Mouse (Mus musculus): ENCODE data around the gene Rbfox2. TPM values are rescaled to one million over a fixed set of nuclear protein-coding genes. Genes with fewer than 3 reads are reported as not detected.
"Not testable (repeated sequence)": the region's sequence is repeated elsewhere in the genome, so short reads cannot be mapped to it uniquely, and the experiment has no call there.

Rbfox2 gene
- polyA plus RNA-seq, 1 experiment, result 253 TPM

DNA sequence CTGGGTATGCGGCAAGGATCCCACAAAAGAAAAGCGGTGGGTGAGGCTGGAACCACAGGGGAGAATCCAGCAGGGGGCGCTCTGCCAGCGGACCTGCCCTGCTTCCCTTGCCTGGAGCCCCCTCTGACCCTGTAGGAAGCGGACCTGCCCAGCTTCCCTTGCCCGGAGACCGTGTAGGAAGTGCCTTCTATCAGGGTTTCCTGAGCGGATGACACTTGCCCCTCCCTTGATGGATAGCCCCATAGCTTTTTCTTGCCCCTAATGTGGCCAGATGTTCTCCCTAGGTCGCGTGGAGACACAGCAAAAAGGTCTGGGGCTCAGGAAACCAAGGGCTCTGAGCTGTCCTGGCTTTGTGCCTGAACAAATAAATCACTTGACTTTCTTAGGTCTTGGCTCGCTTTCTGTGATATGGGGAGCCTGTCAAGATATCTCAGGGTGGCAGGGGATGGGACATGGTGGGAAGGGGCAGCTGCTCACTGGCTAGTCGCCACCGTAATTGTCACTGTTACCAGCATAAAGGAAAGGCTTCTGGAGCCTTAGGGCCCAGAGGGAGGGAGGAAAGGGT lies 36.8 kb upstream of the Rbfox2 start:
- TF ChIP-seq POLR2A (IDR thresholded peaks at IDR 0.05; ENCODE audit: low read depth, low read length) (no peak), CTCF (IDR thresholded peaks at IDR 0.05; ENCODE audit: borderline replicate concordance, insufficient read depth, low read length) (peak; percentile 70)
- Histone ChIP-seq H3K4me3 (ENCODE audit: insufficient read depth, low read length) (no peak overlapping the region), H3K27ac (ENCODE audit: insufficient read depth, low read length) (no peak overlapping the region)

GRCm38 (mm10) chr15:77342962-77343526 lies 36.2 kb upstream of the Rbfox2 start:
- TF ChIP-seq CTCF (IDR thresholded peaks at IDR 0.05; ENCODE audit: borderline replicate concordance, insufficient read depth, low read length), result no peak
- no peak for TF ChIP-seq POLR2A (IDR thresholded peaks at IDR 0.05; ENCODE audit: low read depth, low read length)

More for the DNA sequence above, 36.8 kb upstream of the Rbfox2 start:
- peaks cover 8% of the 10 kb centered on the region; the same call in 1 of the 2 replicates for H3K4me1 ChIP-seq (ENCODE audit: control insufficient read depth, insufficient read depth, low read length)

DNA sequence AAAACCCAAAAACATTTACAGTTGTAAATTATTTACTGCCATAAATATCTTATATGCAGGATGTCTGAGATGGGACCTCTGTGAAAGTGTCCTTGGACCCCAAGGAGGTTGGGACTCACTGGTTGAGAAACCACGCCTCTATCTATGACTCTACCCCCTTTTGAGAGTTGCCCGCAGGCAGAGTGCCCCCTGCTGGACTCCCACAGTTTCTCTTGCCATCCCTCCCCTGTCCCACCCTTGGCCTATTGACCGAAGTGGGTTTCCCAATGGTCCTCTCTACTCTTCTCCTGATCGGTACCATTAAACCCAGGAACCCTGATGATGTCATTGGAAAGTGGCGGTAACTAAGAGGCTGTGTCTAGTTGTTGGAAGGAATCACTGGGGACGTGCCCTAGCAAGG lies 35.2 kb upstream of the Rbfox2 start:
- TF ChIP-seq CTCF (IDR thresholded peaks at IDR 0.05; ENCODE audit: borderline replicate concordance, insufficient read depth, low read length) (no peak), POLR2A (IDR thresholded peaks at IDR 0.05; ENCODE audit: low read depth, low read length) (no peak)

More at GRCm38 (mm10) chr15:77342962-77343526, 36.2 kb upstream of the Rbfox2 start:
- Histone ChIP-seq H3K4me3 (ENCODE audit: insufficient read depth, low read length) (no peak overlapping the region), H3K4me1 (ENCODE audit: control insufficient read depth, insufficient read depth, low read length) (peaks cover 8% of the 10 kb centered on the region; the same call in 1 of the 2 replicates), H3K27ac (ENCODE audit: insufficient read depth, low read length) (no peak overlapping the region)

GRCm38 (mm10) chr15:77340581-77340980 lies 33.8 kb upstream of the Rbfox2 start:
- peaks cover 10% of the 10 kb centered on the region; the same call in 1 of the 2 replicates for H3K4me1 ChIP-seq (ENCODE audit: control insufficient read depth, insufficient read depth, low read length)
- H3K4me3 ChIP-seq (ENCODE audit: insufficient read depth, low read length), result no peak overlapping the region
- TF ChIP-seq CTCF (IDR thresholded peaks at IDR 0.05; ENCODE audit: borderline replicate concordance, insufficient read depth, low read length) (no peak), POLR2A (IDR thresholded peaks at IDR 0.05; ENCODE audit: low read depth, low read length) (no peak)
- no peak overlapping the region for H3K27ac ChIP-seq (ENCODE audit: insufficient read depth, low read length)

More for the DNA sequence above, 35.2 kb upstream of the Rbfox2 start:
- Histone ChIP-seq H3K4me3 (ENCODE audit: insufficient read depth, low read length) (no peak overlapping the region), H3K4me1 (ENCODE audit: control insufficient read depth, insufficient read depth, low read length) (peaks cover 8% of the 10 kb centered on the region; the same call in 1 of the 2 replicates), H3K27ac (ENCODE audit: insufficient read depth, low read length) (no peak overlapping the region)

GRCm38 (mm10) chr15:77338924-77339429 lies 32.2 kb upstream of the Rbfox2 start:
- TF ChIP-seq CTCF (IDR thresholded peaks at IDR 0.05; ENCODE audit: borderline replicate concordance, insufficient read depth, low read length) (no peak), POLR2A (IDR thresholded peaks at IDR 0.05; ENCODE audit: low read depth, low read length) (no peak)
- Histone ChIP-seq H3K27ac (ENCODE audit: insufficient read depth, low read length) (no peak overlapping the region), H3K4me3 (ENCODE audit: insufficient read depth, low read length) (no peak overlapping the region), H3K4me1 (ENCODE audit: control insufficient read depth, insufficient read depth, low read length) (peaks cover 10% of the 10 kb centered on the region; the same call in 1 of the 2 replicates)

GRCm38 (mm10) chr15:77338451-77338850 lies 31.6 kb upstream of the Rbfox2 start:
- H3K4me3 ChIP-seq (ENCODE audit: insufficient read depth, low read length), result no peak overlapping the region
- peaks cover 9% of the 10 kb centered on the region; the same call in 1 of the 2 replicates for H3K4me1 ChIP-seq (ENCODE audit: control insufficient read depth, insufficient read depth, low read length)
- TF ChIP-seq POLR2A (IDR thresholded peaks at IDR 0.05; ENCODE audit: low read depth, low read length) (no peak), CTCF (IDR thresholded peaks at IDR 0.05; ENCODE audit: borderline replicate concordance, insufficient read depth, low read length) (no peak)
- no peak overlapping the region for H3K27ac ChIP-seq (ENCODE audit: insufficient read depth, low read length)

GRCm38 (mm10) chr15:77337926-77338325 lies 31.1 kb upstream of the Rbfox2 start:
- no peak for TF ChIP-seq POLR2A (IDR thresholded peaks at IDR 0.05; ENCODE audit: low read depth, low read length)
- TF ChIP-seq CTCF (IDR thresholded peaks at IDR 0.05; ENCODE audit: borderline replicate concordance, insufficient read depth, low read length), result no peak
- no peak overlapping the region for H3K27ac ChIP-seq (ENCODE audit: insufficient read depth, low read length)
- H3K4me3 ChIP-seq (ENCODE audit: insufficient read depth, low read length), result no peak overlapping the region
- peaks cover 5% of the 10 kb centered on the region; the same call in 1 of the 2 replicates for H3K4me1 ChIP-seq (ENCODE audit: control insufficient read depth, insufficient read depth, low read length)

GRCm38 (mm10) chr15:77336968-77337341 lies 30.2 kb upstream of the Rbfox2 start:
- Histone ChIP-seq H3K4me3 (ENCODE audit: insufficient read depth, low read length) (no peak overlapping the region), H3K4me1 (ENCODE audit: control insufficient read depth, insufficient read depth, low read length) (0 out of 2 replicates have a peak, but pooled peaks cover 3% of the 10 kb centered on the region), H3K27ac (ENCODE audit: insufficient read depth, low read length) (peak overlapping the region; percentile 88)
- TF ChIP-seq POLR2A (IDR thresholded peaks at IDR 0.05; ENCODE audit: low read depth, low read length) (no peak; the same call in 1 of the 2 replicates), CTCF (IDR thresholded peaks at IDR 0.05; ENCODE audit: borderline replicate concordance, insufficient read depth, low read length) (no peak)

DNA sequence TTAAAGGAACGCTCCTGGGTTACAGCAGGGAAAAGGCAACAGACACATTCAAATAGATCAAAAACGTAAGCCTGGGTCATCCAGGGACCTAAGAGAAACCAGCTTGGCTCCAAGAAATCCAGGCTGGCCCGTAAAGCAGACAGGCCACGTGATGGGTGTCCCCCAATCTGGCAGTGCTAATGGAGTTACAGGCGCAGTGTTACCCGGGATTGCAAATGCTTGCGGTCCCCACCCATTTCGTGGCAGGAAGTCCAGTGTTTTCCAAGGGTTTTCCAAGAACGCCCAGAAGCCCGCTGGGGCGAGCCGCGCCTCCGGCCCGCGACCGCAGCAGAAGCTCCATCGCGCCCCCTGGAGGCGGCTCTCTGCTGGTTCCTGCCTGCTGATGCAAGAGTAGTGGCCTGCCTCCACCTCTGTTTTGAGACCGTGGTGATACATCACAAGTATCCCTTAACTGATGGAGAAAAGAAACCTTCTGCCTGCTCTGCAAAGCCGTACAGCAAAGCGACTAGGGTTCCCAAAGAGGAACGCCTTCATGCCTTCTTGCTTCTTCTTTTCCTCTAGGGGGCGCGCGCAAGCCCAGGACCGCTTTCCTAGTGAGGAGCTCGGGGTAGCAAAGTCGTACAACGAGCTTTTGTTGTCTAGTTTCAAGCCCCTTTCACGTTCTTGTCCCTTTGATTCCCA lies 29.6 kb upstream of the Rbfox2 start:
- TF ChIP-seq CTCF (IDR thresholded peaks at IDR 0.05; ENCODE audit: borderline replicate concordance, insufficient read depth, low read length) (peak; percentile 58), POLR2A (IDR thresholded peaks at IDR 0.05; ENCODE audit: low read depth, low read length) (peak; percentile 64)
- Histone ChIP-seq H3K27ac (ENCODE audit: insufficient read depth, low read length) (peak overlapping the region; percentile 92), H3K4me3 (ENCODE audit: insufficient read depth, low read length) (no peak overlapping the region), H3K4me1 (ENCODE audit: control insufficient read depth, insufficient read depth, low read length) (0 out of 2 replicates have a peak, but pooled peaks cover 6% of the 10 kb centered on the region)

DNA sequence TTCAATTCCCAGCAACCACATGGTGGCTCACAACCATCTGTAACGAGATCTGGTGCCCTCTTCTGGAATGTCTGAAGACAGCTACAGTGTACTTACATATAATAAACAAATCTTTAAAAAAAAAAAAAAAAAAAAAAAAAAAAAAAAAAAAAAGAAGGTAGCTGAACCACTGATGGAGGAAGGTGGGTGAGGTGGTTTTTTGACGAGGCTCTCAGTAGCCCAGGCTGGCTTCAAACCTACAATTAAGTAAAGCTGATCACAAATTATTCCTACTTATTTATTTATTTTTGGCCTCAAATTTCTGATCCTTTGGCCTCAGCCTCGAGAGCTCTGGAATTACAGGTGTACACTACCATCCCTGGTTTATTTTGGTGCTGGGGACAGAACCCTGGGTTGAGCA lies 28.4 kb upstream of the Rbfox2 start:
- peaks cover 11% of the 10 kb centered on the region; the same call in 1 of the 2 replicates for H3K4me1 ChIP-seq (ENCODE audit: control insufficient read depth, insufficient read depth, low read length)
- not testable (repeated sequence) for H3K4me3 ChIP-seq (ENCODE audit: insufficient read depth, low read length); H3K27ac ChIP-seq (ENCODE audit: insufficient read depth, low read length)
